Mouse (Mus musculus) liver, postnatal 0 days (tissue): ENCODE results near the gene Tradd.

Source experiments
- CTCF ChIP-seq: sonication (generic); IDR thresholded peaks from 2 replicates; pipeline ENCODE4 v1.5.1; 2016; ENCODE audit warnings: antibody characterized with exemption, low read depth
- EP300 ChIP-seq: IDR thresholded peaks from 2 replicates; pipeline ENCODE4 v1.6.1; 2016; ENCODE audit warnings: antibody characterized with exemption, low read depth, mild to moderate bottlenecking

GRCm38 (mm10) chr8:105286907-105287306 lies 22.5 kb upstream of the Tradd start:
- TF ChIP-seq CTCF = no peak
- no peak for TF ChIP-seq EP300
